Mouse (Mus musculus) bone marrow macrophage, adult 2 months (primary cell): ENCODE measurements around the gene Rfwd3.

Experiments
- CTCF ChIP-seq: IDR thresholded peaks from 2 replicates; pipeline ENCODE4 v1.5.1; 2012; ENCODE audit warnings: low read depth, mild to moderate bottlenecking, low read length, moderate library complexity
- POLR2A ChIP-seq: IDR thresholded peaks from 2 replicates; pipeline ENCODE4 v1.6.1; 2012; ENCODE audit warnings: mild to moderate bottlenecking, low read depth, low read length, borderline replicate concordance

- TF ChIP-seq CTCF (no peak), POLR2A (no peak)
Measured at GRCm38 (mm10) chr8:111264693-111265220, 35.3 kb downstream of the Rfwd3 start.
